Comparison of ENCODE assay signal across 9 mouse cellular contexts in the genomic region with DNA sequence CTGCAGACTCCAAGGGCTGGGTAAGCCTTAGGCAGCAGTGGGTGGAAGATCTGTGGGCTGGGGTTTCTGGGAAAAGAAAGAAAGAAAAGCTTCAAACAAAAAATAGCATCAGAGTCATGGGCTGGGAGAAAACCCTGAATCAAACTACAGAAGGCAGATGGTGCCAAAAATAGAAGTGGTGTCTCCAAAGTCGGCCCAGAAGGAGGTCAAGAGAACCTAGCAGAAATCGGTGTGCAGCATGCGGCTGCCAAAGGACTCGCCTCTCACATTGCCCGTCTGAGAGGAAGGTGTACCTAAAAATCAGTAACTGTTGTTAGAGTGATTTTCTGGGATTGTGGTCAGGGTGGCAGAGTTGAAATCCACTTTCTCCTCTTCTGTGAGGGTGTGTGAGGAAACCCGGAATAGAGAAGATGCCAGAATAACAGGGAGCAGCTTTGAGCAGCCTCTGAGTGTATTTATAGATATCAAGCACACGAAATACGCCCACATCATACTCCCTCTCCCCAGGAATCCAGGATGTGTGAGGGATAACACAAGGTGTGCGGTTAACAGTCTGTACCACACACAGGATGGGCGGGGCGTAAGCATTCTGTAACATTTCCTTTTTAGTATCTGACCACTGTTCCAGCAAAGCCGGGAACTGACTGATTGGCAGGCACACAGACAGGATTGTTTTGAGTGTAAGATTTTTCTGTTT. TPM values are rescaled to one million over a fixed set of nuclear protein-coding genes. Genes with fewer than 3 reads are reported as not detected.
DNase-seq lines count a peak whose midpoint lies in the region; ATAC-seq and TF ChIP-seq lines count a peak whose summit lies in the region.
"Had no signal": no experiment of that assay in that cellular context is flagged by ENCODE, and none has a peak within 500 bp of the region (broad histone marks: within the 10 kb centered on the region; RNA-seq: fewer than 3 reads in every experiment).

No protein-coding gene starts in this region.

- no peak overlapping the region for H3K4me3 ChIP-seq in olfactory bulb, adult 2 months (ENCODE audit: insufficient read depth, low read depth, low read length)

- WGBS in olfactory bulb, adult 2 months, result 31% methylated on average over 12 of the region's 12 CpGs

- DNase-seq in right cerebral cortex, adult 18-20 months, result peak; percentile 79
- no peak for DNase-seq in right cerebral cortex, postnatal 14 days
- DNase-seq in layer of hippocampus, postnatal 14 days (ENCODE audit: low spot score in 2 of 2), result peak; percentile 14 to 27
- no peak for DNase-seq in ovary, postnatal 36 days (ENCODE audit: low spot score)
- no peak for DNase-seq in kidney, adult 8-10 months

- peak overlapping the region; percentile 82 for H3K27ac ChIP-seq in olfactory bulb, adult 2 months (ENCODE audit: insufficient read depth, low read depth, low read length)

- no peak for TF ChIP-seq CTCF in olfactory bulb, adult 2 months (IDR thresholded peaks at IDR 0.05; ENCODE audit: insufficient read depth, low read depth, low read length)

- ATAC-seq in frontal cortex, adult (ENCODE audit: low TSS enrichment), result peak; percentile 91
- no peak for ATAC-seq in erythroblast, adult 5-6 weeks (replicated peaks; ENCODE audit: low FRiP score, poor library complexity, severe bottlenecking)
- ATAC-seq: Patski had no signal

- H3K4me1 ChIP-seq in olfactory bulb, adult 2 months (ENCODE audit: control insufficient read depth, insufficient read depth, low read length), result peaks cover 5% of the 10 kb centered on the region

- TF ChIP-seq POLR2A in olfactory bulb, adult 2 months (IDR thresholded peaks at IDR 0.05; ENCODE audit: insufficient read depth, low read depth, low read length), result no peak

RNA-seq across cellular contexts. Expression of gene Klhl2, which starts 21.8 kb away (rescaled TPM):
- 100 to 1,000 TPM; 220 to 258 TPM for total RNA-seq in layer of hippocampus, postnatal 14 days (2021)
- not detected in 2 replicates for polyA plus RNA-seq in olfactory bulb, adult 2 months (2012; ENCODE audit: insufficient read depth, insufficient read length, low replicate concordance, missing spikeins)
- total RNA-seq in erythroblast, adult 5-6 weeks (2015; ENCODE audit: low replicate concordance), result 4.8 and 5.0 TPM in 2 replicates
- total RNA-seq in erythroblast, adult 5-6 weeks (2017; ENCODE audit: low replicate concordance), result 3.1 and 3.6 TPM in 2 replicates

Comparison
In these comparisons a context has a peak if more than half of its experiments do, and no peak if none do; other contexts are left out.
1. DNase-seq: peak in right cerebral cortex, adult 18-20 months (single experiment) and layer of hippocampus, postnatal 14 days (2 of 2); none in right cerebral cortex, postnatal 14 days (single experiment), ovary, postnatal 36 days (single experiment) and kidney, adult 8-10 months (0 of 2).
2. RNA of gene Klhl2, which starts 21.8 kb away (total RNA-seq): 220 to 258 TPM in layer of hippocampus, postnatal 14 days; 3.1 to 5.0 TPM in erythroblast, adult 5-6 weeks; every median in the first group is over 10 times any median in the second.